Mouse (Mus musculus) forebrain, embryonic 14.5 days (tissue): ENCODE results near the gene Sh2b2. TPM values are rescaled to one million over a fixed set of nuclear protein-coding genes. Genes with fewer than 3 reads are reported as not detected.

ENCODE experiments used
- ATAC-seq: fragments of 200-750 bp; cut with Nextera tagmentation; 2 replicates; pipeline ENCODE4 v1.8.0; 2017; ENCODE audit warnings: mild to moderate bottlenecking, moderate library complexity
- DNase-seq: peaks from one replicate; pipeline ENCODE4 v3.0.0-alpha.2; 2015; ENCODE audit warnings: low spot score
- H3K27ac ChIP-seq: fragments of 300-500 bp; sonication (generic); 2 replicates; pipeline ENCODE4 v1.5.1; 2014; ENCODE audit warnings: low read depth, mild to moderate bottlenecking, control low read depth, low read length, moderate library complexity
- H3K27me3 ChIP-seq: fragments of 300-500 bp; sonication (generic); replicated peaks from 2 replicates; pipeline ENCODE4 v1.6.1; 2014; ENCODE audit warnings: low read length, control low read depth, mixed read lengths; ENCODE audit not compliant: control insufficient read depth, insufficient read depth
- H3K36me3 ChIP-seq: fragments of 300-500 bp; sonication (generic); 2 replicates; pipeline ENCODE4 v1.6.1; 2014; ENCODE audit warnings: low read length, control low read depth; ENCODE audit not compliant: control insufficient read depth, insufficient read depth
- H3K4me1 ChIP-seq: fragments of 300-500 bp; sonication (generic); 2 replicates; pipeline ENCODE4 v1.6.1; 2014; ENCODE audit warnings: antibody characterized with exemption, low read length, control low read depth; ENCODE audit not compliant: control insufficient read depth, insufficient read depth
- H3K4me2 ChIP-seq: fragments of 300-500 bp; sonication (generic); 2 replicates; pipeline ENCODE4 v1.6.1; 2014; ENCODE audit warnings: mild to moderate bottlenecking, control low read depth, low read length
- H3K4me3 ChIP-seq: fragments of 300-500 bp; sonication (generic); 2 replicates; pipeline ENCODE4 v1.5.1; 2014; ENCODE audit warnings: low read depth, low read length, control low read depth
- H3K9ac ChIP-seq: fragments of 300-500 bp; sonication (generic); 2 replicates; pipeline ENCODE4 v1.6.1; 2014; ENCODE audit warnings: mild to moderate bottlenecking, low read length, control low read depth, moderate library complexity
- H3K9me3 ChIP-seq: fragments of 300-500 bp; sonication (generic); replicated peaks from 2 replicates; pipeline ENCODE4 v1.6.1; 2016; ENCODE audit warnings: low read length, control low read depth, mixed read lengths; ENCODE audit not compliant: control insufficient read depth
- WGBS: fragments of 180-500 bp; shearing (Covaris S2); extraction: QIAGEN DNeasy Blood & Tissue Kit; methylation state at CpG from one replicate; pipeline ENCODE4 v1.1.7; 2014; 5-methylcytosine and 5-hydroxymethylcytosine counted together
- polyA plus RNA-seq: library from polyadenylated mRNA; unstranded; fragments of >200 nt; fragmentation: Nextera tagmentation; extraction: Ambion mirVana; gene quantifications from 2 replicates; pipeline ENCODE4 v1.2.1, GENCODE M21; 2014

Gene Sh2b2
- polyA plus RNA-seq, 1 experiment from 2014 or later: 16.5 TPM

- no peak for DNase-seq
- H3K27ac ChIP-seq: no peak overlapping the region
- peaks cover 70% of the 10 kb centered on the region for H3K36me3 ChIP-seq
- H3K4me1 ChIP-seq: no peaks in the 10 kb centered on the region
- H3K9me3 ChIP-seq: no peaks in the 10 kb centered on the region
- no peak overlapping the region for H3K9ac ChIP-seq
- ATAC-seq: no peak
- H3K4me2 ChIP-seq: no peak overlapping the region
- no peaks in the 10 kb centered on the region for H3K27me3 ChIP-seq
- H3K4me3 ChIP-seq: no peak overlapping the region
- WGBS: 90% methylated on average over 40 of the region's 43 CpGs
Observed at GRCm38 (mm10) chr5:136274739-136275138, 28.4 kb upstream of the Sh2b2 start.

GRCm38 (mm10) chr5:136269937-136270336 lies 23.6 kb upstream of the Sh2b2 start:
- WGBS: 80% methylated on average over 4 of the region's 4 CpGs
- Histone ChIP-seq H3K27ac (no peak overlapping the region), H3K4me2 (no peak overlapping the region), H3K27me3 (no peaks in the 10 kb centered on the region), H3K4me3 (no peak overlapping the region), H3K4me1 (no peaks in the 10 kb centered on the region), H3K9me3 (no peaks in the 10 kb centered on the region), H3K36me3 (peaks cover 23% of the 10 kb centered on the region), H3K9ac (no peak overlapping the region)
- ATAC-seq: no peak
- DNase-seq: no peak

GRCm38 (mm10) chr5:136266077-136266476 lies 19.7 kb upstream of the Sh2b2 start:
- DNase-seq (no peak), ATAC-seq (no peak)
- Histone ChIP-seq H3K4me3 (no peak overlapping the region), H3K9ac (no peak overlapping the region), H3K27me3 (no peaks in the 10 kb centered on the region), H3K4me1 (no peaks in the 10 kb centered on the region), H3K36me3 (no peaks in the 10 kb centered on the region; the same call in 1 of the 2 replicates), H3K27ac (no peak overlapping the region), H3K4me2 (no peak overlapping the region), H3K9me3 (no peaks in the 10 kb centered on the region)
- WGBS: 79% methylated on average over 7 of the region's 7 CpGs

- ATAC-seq (no peak), DNase-seq (peak; percentile 27)
- Histone ChIP-seq H3K4me2 (no peak overlapping the region), H3K4me1 (no peaks in the 10 kb centered on the region), H3K36me3 (no peaks in the 10 kb centered on the region), H3K9ac (no peak overlapping the region), H3K27me3 (no peaks in the 10 kb centered on the region), H3K27ac (no peak overlapping the region), H3K9me3 (no peaks in the 10 kb centered on the region), H3K4me3 (no peak overlapping the region)
- WGBS: 81% methylated on average over 4 of the region's 4 CpGs
Observed at GRCm38 (mm10) chr5:136263342-136263741, 17.0 kb upstream of the Sh2b2 start.

GRCm38 (mm10) chr5:136258919-136259318 lies 12.6 kb upstream of the Sh2b2 start:
- H3K9ac ChIP-seq: no peak overlapping the region
- no peaks in the 10 kb centered on the region for H3K4me1 ChIP-seq
- DNase-seq (peak; percentile 82), ATAC-seq (peak; percentile 46; the same call in 1 of the 2 replicates)
- H3K27ac ChIP-seq: no peak overlapping the region
- no peak overlapping the region for H3K4me2 ChIP-seq
- 38% methylated on average over 6 of the region's 6 CpGs for WGBS
- no peaks in the 10 kb centered on the region for H3K27me3 ChIP-seq
- H3K4me3 ChIP-seq: no peak overlapping the region
- H3K36me3 ChIP-seq: peaks cover 18% of the 10 kb centered on the region
- no peaks in the 10 kb centered on the region for H3K9me3 ChIP-seq

- ATAC-seq: peak; percentile 73
- no peaks in the 10 kb centered on the region for H3K9me3 ChIP-seq
- no peak overlapping the region for H3K4me2 ChIP-seq
- H3K27ac ChIP-seq: no peak overlapping the region
- H3K4me1 ChIP-seq: no peaks in the 10 kb centered on the region
- peaks cover 25% of the 10 kb centered on the region for H3K36me3 ChIP-seq
- H3K27me3 ChIP-seq: no peaks in the 10 kb centered on the region
- no peak overlapping the region for H3K4me3 ChIP-seq
- DNase-seq: peak; percentile 87
- 17% methylated on average over 17 of the region's 17 CpGs for WGBS
- H3K9ac ChIP-seq: no peak overlapping the region
Observed at GRCm38 (mm10) chr5:136252899-136253298, 6.5 kb upstream of the Sh2b2 start.

- no peak for DNase-seq
Observed at GRCm38 (mm10) chr5:136251004-136251403, 4.6 kb upstream of the Sh2b2 start.

GRCm38 (mm10) chr5:136248441-136248840 lies 2.1 kb upstream of the Sh2b2 start:
- no peak overlapping the region for H3K4me2 ChIP-seq
- no peaks in the 10 kb centered on the region for H3K9me3 ChIP-seq
- no peak overlapping the region for H3K4me3 ChIP-seq
- no peak overlapping the region for H3K27ac ChIP-seq
- H3K4me1 ChIP-seq: peaks cover 2% of the 10 kb centered on the region; the same call in 1 of the 2 replicates
- H3K36me3 ChIP-seq: peaks cover 7% of the 10 kb centered on the region
- ATAC-seq: no peak
- no peaks in the 10 kb centered on the region for H3K27me3 ChIP-seq
- WGBS: 57% methylated on average over 6 of the region's 6 CpGs
- DNase-seq: no peak
- H3K9ac ChIP-seq: no peak overlapping the region

More at GRCm38 (mm10) chr5:136251004-136251403, 4.6 kb upstream of the Sh2b2 start:
- no peak for ATAC-seq
- 45% methylated on average over 7 of the region's 7 CpGs for WGBS
- Histone ChIP-seq H3K36me3 (peaks cover 12% of the 10 kb centered on the region), H3K9ac (no peak overlapping the region), H3K4me2 (no peak overlapping the region), H3K27me3 (no peaks in the 10 kb centered on the region), H3K27ac (no peak overlapping the region), H3K9me3 (no peaks in the 10 kb centered on the region), H3K4me3 (no peak overlapping the region), H3K4me1 (no peaks in the 10 kb centered on the region)

- DNase-seq (no peak), ATAC-seq (no peak; the same call in 1 of the 2 replicates)
- Histone ChIP-seq H3K4me2 (peak overlapping the region; percentile 87), H3K27me3 (no peaks in the 10 kb centered on the region), H3K27ac (no peak overlapping the region), H3K36me3 (peaks cover 3% of the 10 kb centered on the region; the same call in 1 of the 2 replicates), H3K9me3 (no peaks in the 10 kb centered on the region), H3K9ac (peak overlapping the region; percentile 84), H3K4me1 (peaks cover 5% of the 10 kb centered on the region), H3K4me3 (peak overlapping the region; percentile 78)
- 13% methylated on average over 15 of the region's 15 CpGs for WGBS
Observed at GRCm38 (mm10) chr5:136245541-136246451, 560 bp downstream of the Sh2b2 start.
